Mouse (Mus musculus): ENCODE results near the gene S100a4.

DNA sequence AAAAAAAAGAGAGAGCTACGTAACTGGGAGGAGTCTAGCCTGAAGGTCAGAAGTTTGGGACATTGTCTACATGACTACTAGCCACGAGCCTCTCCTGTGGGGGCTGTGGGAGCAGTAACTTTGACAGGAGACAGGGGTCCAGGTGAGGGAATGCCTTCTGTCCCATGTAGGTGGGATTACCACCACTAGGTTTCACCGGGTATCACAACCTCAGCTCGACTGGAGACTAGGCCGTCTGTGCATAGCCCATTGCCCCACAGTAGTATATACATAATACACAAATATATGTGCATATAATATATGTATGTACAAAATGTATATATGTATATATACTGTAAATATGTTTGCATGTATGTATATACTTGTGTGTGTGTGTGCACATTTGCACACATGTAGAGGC is 22.4 kb upstream of the S100a4 start:
- no peak for TF ChIP-seq CTCF (IDR thresholded peaks at IDR 0.05; ENCODE audit: borderline replicate concordance, extremely low read depth, insufficient read depth, insufficient read length)
- no peak for TF ChIP-seq POLR2A (IDR thresholded peaks at IDR 0.05; ENCODE audit: borderline replicate concordance, extremely low read depth, insufficient read depth, insufficient read length, poor library complexity, severe bottlenecking)
